Mouse (Mus musculus) thymus, adult 2 months (tissue): Measurements from ENCODE around the gene Phlpp1.

Experiments
- CTCF ChIP-seq: fragments of 200-500 bp; IDR thresholded peaks from 2 replicates; pipeline ENCODE4 v1.5.1; 2012; ENCODE audit warnings: mild to moderate bottlenecking, control low read depth, low read length, moderate library complexity, borderline replicate concordance; ENCODE audit not compliant: control insufficient read depth, poor library complexity, insufficient read depth; ENCODE audit errors: extremely low read depth
- POLR2A ChIP-seq: fragments of 200-500 bp; IDR thresholded peaks from 2 replicates; pipeline ENCODE4 v1.6.1; 2012; ENCODE audit warnings: mild to moderate bottlenecking, low read length, control low read depth, moderate library complexity; ENCODE audit not compliant: control insufficient read depth, poor library complexity, insufficient read depth; ENCODE audit errors: extremely low read depth

GRCm38 (mm10) chr1:106376003-106376402, 204.5 kb downstream of the Phlpp1 start:
- TF ChIP-seq CTCF (no peak), POLR2A (no peak)
